Mouse (Mus musculus): ENCODE data around the gene Agr3.

Gene Agr3

DNA sequence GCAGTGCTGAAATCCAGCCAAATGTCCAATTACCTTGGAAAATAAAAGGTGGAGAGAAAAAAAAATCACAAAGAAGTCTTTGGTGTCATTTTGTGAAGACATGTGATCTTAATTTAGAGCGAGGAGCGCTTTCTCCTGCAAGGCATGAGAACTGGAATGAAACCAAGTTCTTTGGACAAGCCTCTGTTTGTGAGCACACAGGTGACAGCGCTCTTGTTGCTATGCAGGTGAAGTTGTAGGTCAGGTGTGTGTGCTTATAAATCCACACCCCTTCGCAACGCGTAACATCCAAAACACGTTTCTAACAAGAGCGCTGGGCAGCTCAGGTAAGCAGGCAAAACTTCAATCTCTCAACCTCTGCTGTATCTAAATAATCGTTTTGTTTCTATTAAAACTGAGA lies at the start of gene Agr3:
Agr3 (plus strand) TSS at position 219 of the 400 bp plus-strand sequence.
- DNase-seq: no peak

DNA sequence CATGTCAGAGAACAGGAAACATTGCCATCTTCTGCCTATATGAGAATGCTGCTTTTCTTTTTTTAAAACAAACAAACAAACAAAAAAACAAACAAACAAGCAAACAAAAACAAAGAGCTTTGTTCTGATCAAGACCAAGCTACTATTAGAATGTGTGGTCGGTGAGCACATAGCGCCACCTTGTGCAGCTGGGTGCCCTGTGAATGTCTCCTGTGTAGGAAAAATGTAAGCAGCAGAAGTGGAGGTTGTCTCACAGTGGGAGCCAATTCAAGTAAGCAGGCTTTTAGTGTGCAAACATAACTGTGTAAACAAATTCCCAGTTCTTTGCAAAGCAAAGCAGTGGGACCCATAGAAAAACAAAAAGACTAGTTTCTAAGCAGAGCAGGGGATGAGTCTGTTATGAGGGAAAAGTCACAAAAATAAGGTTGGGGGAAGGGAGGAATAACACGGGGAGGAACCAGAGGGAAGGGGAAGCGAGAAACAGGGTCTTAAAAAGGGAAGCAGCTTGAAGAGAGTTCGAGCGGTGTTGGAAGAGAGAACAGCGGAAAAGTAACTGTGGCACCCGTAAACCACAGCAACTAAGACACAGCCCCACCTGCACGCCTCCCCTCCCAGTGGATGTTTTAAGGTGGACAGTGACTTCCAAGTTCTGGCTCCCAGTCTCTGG lies 40.4 kb upstream of the Agr3 start:
- peak; percentile 17 for DNase-seq

DNA sequence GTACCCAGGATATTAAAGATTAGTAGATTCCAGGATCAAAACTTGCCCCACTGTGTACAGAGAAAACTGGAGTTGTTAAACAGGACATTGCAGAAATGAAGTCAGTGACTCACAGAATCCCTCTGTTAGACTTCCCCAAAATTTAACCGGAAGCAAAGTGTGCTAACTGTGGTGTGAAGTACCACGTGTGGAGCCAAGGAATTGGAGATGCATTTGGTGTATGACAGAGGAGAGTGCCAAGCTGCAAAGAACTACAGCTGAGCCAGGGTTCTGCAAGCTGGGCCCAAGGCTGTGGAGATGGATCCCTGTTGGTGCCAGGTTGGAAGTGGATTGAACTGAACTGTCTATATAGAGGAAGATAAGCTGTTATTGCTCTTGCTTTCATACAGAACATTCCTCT lies 36.0 kb upstream of the Agr3 start:
- DNase-seq: peak; percentile 7

DNA sequence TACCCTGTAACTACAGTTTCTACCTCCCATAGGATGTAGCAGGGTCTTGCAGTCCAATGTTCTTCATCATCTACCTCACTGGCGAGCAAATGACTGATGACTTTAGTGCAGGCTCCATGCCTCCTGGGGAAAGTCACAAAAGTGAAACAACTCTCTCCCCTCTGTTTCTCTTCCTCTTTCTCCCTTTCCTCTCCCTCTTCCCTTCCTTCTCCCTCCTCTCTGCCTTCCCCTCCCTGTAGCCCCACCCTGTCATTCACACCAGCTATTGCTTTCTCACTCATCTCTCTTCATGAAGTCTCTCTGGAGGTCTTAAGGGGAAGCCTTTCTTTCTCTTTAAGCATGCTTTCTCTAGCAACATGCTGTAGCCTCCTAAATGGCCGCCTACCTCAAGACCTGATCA lies 34.7 kb upstream of the Agr3 start:
- DNase-seq: no peak

DNA sequence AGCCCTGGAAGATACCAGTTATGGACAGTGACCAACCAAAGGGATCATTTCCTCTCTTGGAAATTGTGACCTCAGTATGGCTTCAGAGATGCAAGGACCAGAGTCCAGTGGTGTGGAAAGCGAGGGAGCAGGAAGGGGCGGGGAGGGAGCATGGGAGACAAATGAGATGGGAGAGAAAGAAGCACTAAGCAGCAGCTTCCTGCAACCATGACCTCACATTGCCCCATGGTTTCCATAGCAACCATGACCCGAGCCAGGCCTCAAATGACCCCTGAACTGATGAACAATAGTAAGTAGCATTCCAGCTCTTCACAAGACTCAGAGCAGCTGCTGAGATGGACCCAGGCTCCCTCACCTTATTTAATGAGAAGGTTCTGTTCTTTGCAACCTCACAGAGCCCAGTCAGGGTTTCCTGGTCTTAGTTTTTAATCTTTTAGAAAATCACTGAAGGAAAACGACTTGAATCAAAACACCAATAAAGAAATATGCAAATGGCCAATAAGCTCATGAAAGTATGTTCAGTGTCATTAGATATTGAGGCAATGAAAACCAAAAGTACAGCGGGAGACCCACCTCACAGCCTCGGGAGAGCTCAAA lies 31.0 kb upstream of the Agr3 start:
- DNase-seq: no peak

DNA sequence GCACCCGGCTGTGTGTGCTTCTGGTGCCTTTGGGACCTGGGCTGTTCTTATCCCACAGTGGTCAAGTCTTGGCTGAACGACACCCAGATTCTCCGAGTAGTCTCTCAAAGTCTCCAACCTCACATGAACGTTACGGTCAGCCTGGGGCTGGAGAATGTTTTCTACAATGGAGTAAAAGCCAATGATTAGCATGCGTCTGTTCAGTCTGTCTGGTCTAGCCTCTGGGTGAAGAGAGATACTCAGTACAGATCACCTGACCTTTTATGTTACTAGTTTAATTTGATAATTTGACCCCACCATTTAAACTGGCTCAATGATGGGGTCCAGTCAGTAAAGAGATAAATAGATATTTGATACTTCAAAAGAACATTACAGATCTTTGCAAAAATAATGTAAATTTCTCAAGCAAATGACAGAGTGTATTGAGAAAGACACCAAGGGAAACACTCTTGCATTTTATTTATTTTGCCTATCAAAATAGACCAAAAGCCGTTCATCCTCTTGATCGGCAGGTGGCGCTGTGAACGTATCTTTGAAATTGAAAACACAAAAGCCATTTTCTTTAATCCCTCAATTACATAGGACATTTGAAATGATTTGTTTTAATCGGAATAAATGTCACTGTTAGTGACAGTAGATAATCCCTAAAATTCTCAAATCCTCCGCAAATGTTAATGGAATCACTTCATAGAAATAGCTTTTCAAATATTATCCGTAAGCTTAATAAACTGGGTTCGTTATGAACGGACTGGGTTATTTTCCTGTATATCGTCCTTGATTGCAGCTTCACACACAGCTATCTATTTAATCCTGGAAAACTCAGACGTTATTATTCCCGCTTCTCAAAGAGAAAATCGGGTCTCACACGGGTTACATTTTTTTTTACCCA lies 29.3 kb upstream of the Agr3 start:
- DNase-seq: peak; percentile 62

DNA sequence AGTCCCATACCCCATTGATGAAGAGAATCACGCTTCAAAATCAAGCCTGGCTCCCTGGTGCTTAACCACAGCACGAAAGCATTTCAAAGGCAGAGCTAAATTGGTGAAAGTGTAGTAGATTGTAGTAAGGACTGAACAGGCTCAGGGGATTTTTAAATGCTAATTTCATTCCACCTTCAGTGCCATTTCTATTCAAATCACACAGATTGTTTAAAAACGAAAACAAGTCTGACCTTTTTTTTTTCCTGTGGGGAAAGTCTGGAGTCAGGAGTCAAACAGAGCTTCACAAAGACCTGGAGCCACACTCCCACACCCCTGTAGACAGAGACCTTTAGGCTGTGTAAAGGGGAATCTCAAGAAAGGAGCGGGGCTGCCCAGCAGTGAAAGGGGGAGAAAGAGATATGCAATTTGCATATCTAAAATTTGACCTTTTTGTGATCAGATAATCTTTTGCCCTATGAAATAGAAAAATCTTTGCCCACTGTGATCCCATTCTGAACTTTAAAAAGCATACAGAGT lies 28.6 kb upstream of the Agr3 start:
- DNase-seq: no peak

DNA sequence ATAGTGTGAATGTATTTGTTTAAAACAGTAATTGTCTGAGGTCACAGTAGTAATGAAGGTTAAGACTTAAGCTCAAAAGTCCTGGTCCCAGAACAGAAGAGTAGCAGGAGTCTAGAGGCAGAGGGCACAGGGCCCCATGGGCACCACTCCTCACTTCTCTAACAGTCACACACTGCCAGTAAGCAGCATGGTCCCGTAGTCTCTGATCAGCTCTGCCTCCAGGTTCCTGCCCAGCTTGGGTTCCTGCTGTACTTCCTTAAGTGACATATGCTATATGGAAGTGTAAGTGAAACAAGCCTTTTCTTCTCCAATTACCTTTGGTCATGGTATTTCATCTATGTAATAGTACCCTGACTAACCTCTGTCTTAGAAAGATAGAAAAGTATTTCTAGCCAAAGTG lies 14.8 kb upstream of the Agr3 start:
- DNase-seq: no peak

DNA sequence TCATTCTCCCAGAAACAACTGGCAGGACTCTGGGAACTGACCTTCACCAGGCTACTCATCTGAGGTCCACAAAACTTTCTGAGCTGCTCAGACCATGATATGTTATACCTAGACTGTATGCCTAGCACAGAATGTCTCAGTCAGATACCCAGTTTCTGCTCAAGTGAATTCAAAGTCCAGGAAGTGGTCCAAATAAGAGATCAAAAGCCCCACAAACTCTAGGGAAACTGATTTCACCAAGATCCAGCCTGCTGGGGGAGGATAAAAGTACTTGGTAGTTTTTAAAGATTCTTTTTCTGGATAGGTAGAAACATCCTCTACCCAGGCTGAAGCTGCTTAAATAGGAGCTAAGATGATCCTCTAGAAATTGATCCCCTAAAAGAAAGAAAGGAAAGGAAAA lies 9.6 kb upstream of the Agr3 start:
- DNase-seq: no peak

DNA sequence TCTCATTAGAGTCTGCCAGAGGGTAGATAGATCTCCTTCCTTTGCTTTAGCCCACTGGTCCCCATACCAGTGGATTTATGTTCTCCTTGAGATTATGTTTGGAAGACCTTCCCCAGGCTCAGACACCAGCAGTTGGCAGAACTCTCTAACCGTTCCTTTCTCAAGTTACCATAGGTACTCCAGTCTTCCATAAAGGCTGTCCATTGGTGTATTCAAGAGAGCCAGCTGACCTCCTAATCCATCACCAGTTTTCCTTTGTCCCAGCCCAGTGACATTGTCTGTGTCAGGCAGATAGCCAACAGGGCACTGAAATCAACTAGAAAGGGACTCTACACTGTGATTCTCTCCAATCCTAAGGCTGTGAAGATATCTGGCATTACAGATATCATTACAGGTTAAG lies 9.0 kb upstream of the Agr3 start:
- DNase-seq: no peak

DNA sequence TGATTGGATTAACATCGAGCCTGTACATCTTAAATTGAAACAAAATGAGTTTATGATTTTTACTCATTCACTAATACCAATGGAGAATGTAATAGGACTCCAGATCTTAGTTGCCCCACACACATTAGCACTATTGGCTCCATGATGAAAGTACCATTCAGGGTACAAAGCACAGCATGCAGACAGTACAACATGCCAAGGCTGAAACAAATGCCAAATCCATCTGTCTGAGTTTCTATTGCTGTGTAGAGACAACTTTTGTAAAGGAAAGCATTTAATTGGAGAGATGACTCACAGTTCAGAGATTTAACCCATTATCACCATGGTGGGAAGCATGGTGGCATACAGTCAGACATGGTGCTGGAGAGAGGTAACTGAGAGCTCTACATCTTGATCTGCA lies 7.4 kb upstream of the Agr3 start:
- no peak for DNase-seq

DNA sequence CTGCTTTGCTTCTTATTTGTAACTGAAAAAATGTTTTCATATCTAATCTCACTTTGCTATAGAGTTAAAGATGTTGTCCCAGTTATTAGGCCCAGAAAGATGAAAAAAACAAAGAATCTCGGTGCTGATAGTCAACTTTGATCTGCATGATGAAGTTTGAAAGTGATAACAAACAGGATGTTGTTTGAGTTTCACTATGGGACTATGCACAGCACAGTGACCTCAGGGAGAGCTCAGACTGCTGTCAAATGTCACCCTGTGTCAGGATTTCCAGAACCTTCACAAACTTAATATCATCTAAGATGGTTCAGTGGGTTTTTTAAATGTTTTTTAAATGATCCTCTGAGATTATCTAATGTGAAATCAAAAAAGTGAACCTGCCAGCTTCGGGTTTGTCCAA lies 2.4 kb downstream of the Agr3 start:
- DNase-seq: no peak

DNA sequence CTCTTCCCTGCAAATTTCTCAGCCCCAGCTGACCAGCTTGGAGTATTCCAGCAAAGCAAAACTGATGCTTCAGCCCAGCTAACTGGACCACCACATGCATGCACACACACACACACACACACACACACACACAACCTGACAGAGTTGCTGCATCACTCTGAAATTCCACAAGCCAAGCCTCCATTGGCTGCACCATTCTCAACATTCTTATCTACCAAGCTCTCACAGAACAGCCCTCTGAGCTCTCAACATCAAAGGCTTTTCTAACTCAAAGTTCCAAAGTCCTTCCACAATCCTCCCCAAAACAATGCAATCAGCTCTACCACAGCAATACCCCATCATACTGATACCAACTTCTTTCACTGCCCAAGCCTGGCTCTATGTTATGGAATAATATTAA lies 7.4 kb downstream of the Agr3 start:
- no peak for DNase-seq

DNA sequence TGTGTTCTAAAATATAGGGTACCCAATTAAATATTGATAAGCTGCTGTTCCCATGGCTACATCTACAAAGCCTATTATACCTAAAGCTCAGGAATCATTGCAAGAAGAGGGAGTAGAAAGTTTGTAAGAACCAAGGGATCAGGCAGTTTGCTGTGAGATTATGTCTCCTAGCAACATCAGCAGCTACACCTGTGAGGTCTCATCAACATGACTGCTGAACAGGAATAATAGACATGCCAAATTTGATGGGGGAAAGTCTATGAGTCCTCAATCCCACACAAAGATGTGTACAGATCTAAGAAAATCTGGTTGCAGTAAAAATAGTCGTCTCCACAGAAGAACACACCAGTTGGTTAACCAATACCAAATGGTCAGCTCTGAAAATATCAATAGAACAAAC lies 26.3 kb downstream of the Agr3 start:
- no peak for DNase-seq

DNA sequence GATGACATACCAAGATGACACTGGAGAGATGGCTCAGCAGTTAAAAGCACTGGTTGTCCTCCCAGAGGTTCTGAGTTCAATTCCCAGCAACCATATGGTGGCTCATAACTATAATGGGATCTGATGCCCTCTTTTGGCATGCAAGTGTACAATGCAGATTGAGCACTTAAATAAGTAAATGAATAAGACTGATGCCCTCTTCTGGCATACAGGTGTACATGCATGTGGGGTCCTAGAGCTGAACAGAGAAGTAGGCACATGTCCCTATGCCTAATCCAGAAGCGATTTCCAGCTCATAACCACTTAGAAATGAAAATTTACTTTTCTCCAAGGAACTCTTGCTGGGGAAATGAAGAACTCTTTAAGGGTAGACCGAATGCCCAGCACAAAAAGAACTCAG lies 31.8 kb downstream of the Agr3 start:
- DNase-seq: no peak

DNA sequence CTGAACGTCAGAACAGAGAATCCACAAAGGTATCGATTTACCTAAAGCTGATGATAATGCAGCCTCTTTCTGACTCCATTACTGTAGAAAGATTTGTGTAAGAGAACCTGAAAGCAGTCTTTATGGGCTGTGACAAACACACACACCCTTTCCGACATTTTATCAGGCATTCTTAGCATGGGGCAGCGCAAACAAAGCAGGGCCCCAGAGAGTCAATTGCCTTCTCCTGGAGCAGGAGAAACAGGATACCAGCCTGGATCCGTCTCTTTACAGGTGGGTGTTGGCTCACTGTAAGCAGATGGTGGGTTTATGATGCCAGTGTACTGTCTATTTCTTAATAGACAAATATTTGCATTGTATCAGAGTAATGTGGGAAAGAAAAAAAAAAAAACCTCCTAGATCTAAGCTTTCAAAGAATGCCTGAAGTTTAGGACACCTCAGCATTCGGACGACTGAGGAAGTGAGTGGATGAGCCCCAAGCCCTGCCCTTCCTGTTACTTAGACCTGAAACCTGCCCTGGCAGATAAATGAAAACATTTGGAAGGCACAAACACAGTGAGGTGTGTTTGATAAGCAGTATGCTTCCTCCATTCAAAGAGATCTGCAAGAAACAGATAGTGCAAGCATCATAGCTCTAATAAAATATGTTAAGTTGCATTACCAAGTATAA lies 40.8 kb downstream of the Agr3 start:
- DNase-seq: no peak

DNA sequence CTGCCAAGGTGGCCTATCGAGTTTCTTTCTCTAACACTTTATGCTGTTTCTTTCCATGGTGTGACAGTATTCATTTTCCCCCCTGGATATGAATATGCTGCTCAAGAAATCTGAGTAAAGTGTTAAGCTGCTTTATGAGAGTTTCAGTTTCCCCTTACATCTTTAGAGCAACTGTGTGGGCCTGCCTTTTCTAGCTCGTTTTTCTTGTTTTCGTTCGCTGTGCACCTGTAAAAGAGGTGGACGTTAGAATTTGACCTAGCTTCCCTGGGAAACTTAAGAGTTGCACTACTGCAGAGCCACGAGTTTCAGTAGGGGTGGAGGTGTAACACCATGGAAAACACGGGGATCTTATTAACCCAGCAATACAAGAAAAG lies 41.3 kb downstream of the Agr3 start:
- DNase-seq: no peak

DNA sequence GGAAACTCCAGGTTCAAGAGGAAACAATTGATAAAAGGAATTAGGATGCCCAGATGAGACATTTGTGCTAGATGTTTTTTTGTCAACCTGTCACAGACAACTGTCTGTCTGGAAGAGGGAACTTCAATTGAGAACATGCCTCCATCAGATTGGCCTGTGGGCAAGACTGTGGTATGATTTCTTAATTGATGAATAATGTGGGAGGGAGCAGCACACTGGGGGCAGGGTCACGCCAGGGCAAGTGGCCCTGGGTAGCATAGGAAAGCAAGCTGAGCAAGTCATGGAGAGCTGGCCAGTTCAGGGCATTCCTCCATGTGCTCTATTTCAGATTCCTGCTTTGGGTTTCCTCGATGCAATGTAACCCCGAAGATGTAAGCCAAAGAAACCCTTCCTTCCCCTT lies 50.5 kb downstream of the Agr3 start:
- DNase-seq: no peak

DNA sequence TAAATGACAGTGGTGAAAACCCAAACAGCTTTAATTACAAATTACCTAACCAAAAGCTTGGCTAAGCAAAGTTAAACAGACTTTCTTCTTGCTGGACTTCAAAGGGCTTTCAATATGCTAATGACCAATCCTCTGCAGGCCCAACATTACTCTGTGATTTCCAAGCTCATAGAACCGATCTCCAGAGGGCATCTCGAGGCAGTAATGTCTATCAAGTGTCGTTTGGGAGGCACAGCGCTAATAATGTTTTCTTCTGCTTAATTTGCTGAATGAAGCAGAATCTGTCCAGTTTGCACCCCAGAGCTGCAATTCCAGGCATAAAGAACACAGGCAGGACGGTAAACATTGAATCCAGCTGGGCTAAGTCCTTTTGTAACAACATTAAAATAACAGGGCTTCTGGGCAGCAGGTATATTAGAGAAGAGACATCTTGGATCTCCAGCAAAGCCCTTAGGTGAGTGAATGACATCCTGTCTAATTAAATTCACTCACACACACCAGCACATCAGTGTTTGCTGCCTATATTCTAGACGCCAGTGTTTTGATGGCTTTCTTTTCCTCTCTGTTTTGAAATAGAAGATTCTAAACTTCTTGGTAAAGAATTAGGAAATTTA lies 52.3 kb downstream of the Agr3 start:
- no peak for DNase-seq

DNA sequence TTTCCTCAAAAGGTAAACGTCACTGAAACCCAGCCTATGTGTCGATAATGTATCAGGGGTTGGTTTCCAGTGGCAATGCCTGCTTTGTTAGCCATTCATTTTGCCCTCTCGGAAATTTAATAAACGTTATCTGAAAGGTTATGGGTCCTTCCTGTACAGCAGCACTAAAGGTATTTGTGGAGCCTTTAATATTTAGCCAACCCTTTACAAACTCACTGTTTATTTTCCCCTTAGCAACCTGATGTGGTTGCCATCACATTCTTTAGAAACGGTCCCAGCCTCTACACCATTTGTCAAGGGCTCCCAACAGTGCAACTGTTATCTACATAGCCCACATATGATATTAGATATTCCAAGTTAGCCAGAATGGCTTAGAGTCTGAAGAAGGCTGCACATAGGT lies 54.2 kb downstream of the Agr3 start:
- no peak for DNase-seq

DNA sequence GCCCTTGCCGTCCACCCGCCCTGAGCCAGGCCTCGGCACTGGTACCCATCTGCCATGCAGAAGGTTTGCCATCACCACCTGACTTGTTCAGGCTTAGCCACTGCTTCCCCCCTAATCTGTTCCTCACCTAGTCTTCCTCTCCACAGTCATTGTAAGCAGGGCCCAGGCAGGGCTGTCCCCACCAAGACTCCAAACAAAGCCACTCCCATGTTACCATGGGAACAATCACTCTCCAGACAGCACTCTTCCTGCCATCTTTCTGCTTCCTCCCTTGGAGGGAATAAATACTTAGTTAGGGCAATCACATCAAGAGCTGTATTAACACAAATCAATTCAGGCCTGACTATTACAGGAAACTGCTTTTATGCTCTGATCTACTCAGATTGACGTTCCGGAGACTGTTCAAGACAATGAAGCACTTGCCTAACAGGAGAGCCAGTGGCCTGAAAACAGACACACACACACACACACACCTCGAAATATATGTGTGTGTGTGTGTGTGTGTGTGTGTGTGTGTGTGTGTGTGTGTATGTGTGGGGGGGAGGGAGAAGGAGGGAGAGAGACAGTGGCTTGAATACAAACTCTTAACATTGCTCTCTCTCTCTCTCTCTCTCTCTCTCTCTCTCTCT lies 56.4 kb downstream of the Agr3 start:
- no peak for DNase-seq

DNA sequence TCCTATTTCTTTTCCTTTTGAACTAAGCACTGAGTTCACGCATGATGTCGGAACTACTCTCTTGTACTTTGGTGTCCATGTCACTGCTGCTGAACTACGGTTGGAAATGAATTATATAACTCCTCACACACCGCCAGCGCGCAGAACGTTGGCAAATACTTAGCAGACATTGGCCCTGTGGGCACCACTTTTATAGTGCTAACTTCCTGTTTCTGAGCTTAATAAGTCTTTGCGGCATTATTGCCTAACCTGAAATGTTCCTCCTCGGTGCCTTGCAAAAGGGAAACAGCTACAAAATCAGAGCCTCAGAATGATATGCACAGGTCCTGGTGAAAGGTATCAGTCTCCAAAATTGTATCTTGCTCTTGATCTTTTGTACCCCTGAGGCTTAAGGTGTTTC lies 58.1 kb downstream of the Agr3 start:
- DNase-seq: no peak

DNA sequence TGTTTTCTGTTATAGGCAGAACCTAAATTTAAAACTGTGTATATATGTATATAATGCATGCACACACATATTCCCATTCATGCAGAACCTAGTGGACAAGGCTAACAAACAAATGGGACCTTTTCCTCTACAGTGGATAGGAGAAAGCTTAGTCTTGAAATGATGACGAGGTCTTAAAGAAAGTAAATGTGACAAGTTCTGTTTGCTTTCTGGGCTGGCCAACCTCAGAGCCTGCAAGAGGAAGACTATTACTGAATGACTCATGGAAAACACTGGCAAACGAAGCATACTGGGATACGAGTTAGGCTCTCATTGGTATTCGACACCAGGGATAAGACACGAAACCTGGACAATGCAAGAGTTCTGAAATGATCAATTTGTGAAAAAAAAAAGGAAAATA lies 59.3 kb downstream of the Agr3 start:
- DNase-seq: no peak

Data from right cerebral cortex, adult 18-20 months (tissue).